Mouse (Mus musculus): ENCODE measurements at regions not wholly inside any gene's neighbourhood (a gene's known extent, or its start where the extent isn't known, plus 50 kb on each side); places are given as distances from the start of the nearest gene placed in this dataset.

GRCm38 (mm10) chr13:107835756-107836385 lies 208.4 kb upstream of the Smim15 start:
- DNase-seq (ENCODE audit: low read depth, low spot score) = no peak

GRCm38 (mm10) chr13:107831997-107832396 lies 212.2 kb upstream of the Smim15 start:
- DNase-seq (ENCODE audit: low read depth, low spot score) = no peak

GRCm38 (mm10) chr13:107831221-107831681 lies 213.0 kb upstream of the Smim15 start:
- DNase-seq (ENCODE audit: low read depth, low spot score) = peak; percentile 89

- DNase-seq (ENCODE audit: low read depth, low spot score) = no peak
These were observed 214.0 kb upstream of the Smim15 start for GRCm38 (mm10) chr13:107830281-107830680.

GRCm38 (mm10) chr13:107829861-107830260 lies 214.4 kb upstream of the Smim15 start:
- DNase-seq (ENCODE audit: low read depth, low spot score) = no peak

GRCm38 (mm10) chr13:107825636-107826035 lies 218.6 kb upstream of the Smim15 start:
- DNase-seq (ENCODE audit: low read depth, low spot score) = no peak

GRCm38 (mm10) chr13:107823342-107823741 lies 220.9 kb upstream of the Smim15 start:
- DNase-seq (ENCODE audit: low read depth, low spot score) = no peak

GRCm38 (mm10) chr13:107822198-107822597 lies 222.0 kb upstream of the Smim15 start:
- DNase-seq (ENCODE audit: low read depth, low spot score) = no peak

GRCm38 (mm10) chr13:107813562-107814161 lies 230.6 kb upstream of the Smim15 start:
- DNase-seq (ENCODE audit: low read depth, low spot score) = no peak

GRCm38 (mm10) chr13:107812014-107812413 lies 232.2 kb upstream of the Smim15 start:
- DNase-seq (ENCODE audit: low read depth, low spot score) = no peak

- no peak for DNase-seq (ENCODE audit: low read depth, low spot score)
These were observed 233.4 kb upstream of the Smim15 start for GRCm38 (mm10) chr13:107810802-107811192.

- DNase-seq (ENCODE audit: low read depth, low spot score) = no peak
These were observed 234.0 kb upstream of the Smim15 start for GRCm38 (mm10) chr13:107810060-107810801.

- no peak for DNase-seq (ENCODE audit: low read depth, low spot score)
These were observed 235.3 kb upstream of the Smim15 start for GRCm38 (mm10) chr13:107808961-107809360.

GRCm38 (mm10) chr13:107804418-107804817 lies 239.8 kb upstream of the Smim15 start:
- no peak for DNase-seq (ENCODE audit: low read depth, low spot score)

GRCm38 (mm10) chr13:107799199-107799945 lies 244.9 kb upstream of the Smim15 start:
- no peak for DNase-seq (ENCODE audit: low read depth, low spot score)

- no peak for DNase-seq (ENCODE audit: low read depth, low spot score)
These were observed 246.1 kb upstream of the Smim15 start for GRCm38 (mm10) chr13:107798144-107798543.

GRCm38 (mm10) chr13:107795516-107795915 lies 248.7 kb upstream of the Smim15 start:
- DNase-seq (ENCODE audit: low read depth, low spot score) = no peak

GRCm38 (mm10) chr13:107791770-107792169 lies 252.5 kb upstream of the Smim15 start:
- DNase-seq (ENCODE audit: low read depth, low spot score) = no peak

GRCm38 (mm10) chr13:107784971-107785370 lies 259.3 kb upstream of the Smim15 start:
- no peak for DNase-seq (ENCODE audit: low read depth, low spot score)

GRCm38 (mm10) chr13:107781741-107782140 lies 262.5 kb upstream of the Smim15 start:
- DNase-seq (ENCODE audit: low read depth, low spot score) = no peak

- no peak for DNase-seq (ENCODE audit: low read depth, low spot score)
These were observed 263.0 kb upstream of the Smim15 start for GRCm38 (mm10) chr13:107781221-107781620.

GRCm38 (mm10) chr13:107779591-107779990 lies 264.7 kb upstream of the Smim15 start:
- DNase-seq (ENCODE audit: low read depth, low spot score) = no peak

Data from WW6 (cell line).